Mouse (Mus musculus): ENCODE data around the gene Sec31a.
A peak's percentile ranks its signal among the peaks of the same experiment; 100 is the strongest.

Sec31a gene

GRCm38 (mm10) chr5:100349287-100350215 lies 66.5 kb downstream of the Sec31a start:
- DNase-seq: peak; percentile 53

GRCm38 (mm10) chr5:100345118-100345517 lies 70.9 kb downstream of the Sec31a start:
- no peak for DNase-seq

- no peak for DNase-seq
Observed at GRCm38 (mm10) chr5:100343087-100343486, 72.9 kb downstream of the Sec31a start.

GRCm38 (mm10) chr5:100342422-100342821 lies 73.6 kb downstream of the Sec31a start:
- no peak for DNase-seq

- DNase-seq: no peak
Observed at GRCm38 (mm10) chr5:100341042-100341441, 75.0 kb downstream of the Sec31a start.

GRCm38 (mm10) chr5:100337852-100338251 lies 78.2 kb downstream of the Sec31a start:
- DNase-seq: no peak

GRCm38 (mm10) chr5:100336876-100337275 lies 79.2 kb downstream of the Sec31a start:
- no peak for DNase-seq

GRCm38 (mm10) chr5:100335581-100336080 lies 80.4 kb downstream of the Sec31a start:
- peak; percentile 62 for DNase-seq

GRCm38 (mm10) chr5:100334686-100335085 lies 81.3 kb downstream of the Sec31a start:
- DNase-seq: no peak

- DNase-seq: no peak
Observed at GRCm38 (mm10) chr5:100333607-100334380, 82.2 kb downstream of the Sec31a start.

GRCm38 (mm10) chr5:100332300-100333004 lies 83.6 kb downstream of the Sec31a start:
- no peak for DNase-seq

GRCm38 (mm10) chr5:100331636-100332035 lies 84.4 kb downstream of the Sec31a start:
- no peak for DNase-seq

- DNase-seq: peak; percentile 66
Observed at GRCm38 (mm10) chr5:100322081-100322480, 94.0 kb downstream of the Sec31a start.

GRCm38 (mm10) chr5:100317842-100318241 lies 98.2 kb downstream of the Sec31a start:
- DNase-seq: no peak

- DNase-seq: no peak
Observed at GRCm38 (mm10) chr5:100317010-100317409, 99.0 kb downstream of the Sec31a start.

- no peak for DNase-seq
Observed at GRCm38 (mm10) chr5:100315646-100316045, 100.4 kb downstream of the Sec31a start.

GRCm38 (mm10) chr5:100312391-100312790 lies 103.6 kb downstream of the Sec31a start:
- DNase-seq: no peak
